Mouse (Mus musculus) brain, embryonic 14.5 days (tissue): Measurements from ENCODE around the gene Dnmt1.
"Not testable (repeated sequence)": the region's sequence is repeated elsewhere in the genome, so short reads cannot be mapped to it uniquely, and the experiment has no call there.

Experiments
- CTCF ChIP-seq: fragments of 200-500 bp; IDR thresholded peaks from 2 replicates; pipeline ENCODE4 v1.5.1; 2012; ENCODE audit warnings: inconsistent platforms, mild to moderate bottlenecking, moderate library complexity, borderline replicate concordance; ENCODE audit not compliant: insufficient read depth, insufficient read length; ENCODE audit errors: extremely low read depth
- POLR2A ChIP-seq: fragments of 200-500 bp; IDR thresholded peaks from 2 replicates; pipeline ENCODE4 v1.6.1; 2012; ENCODE audit warnings: mild to moderate bottlenecking, inconsistent platforms, borderline replicate concordance; ENCODE audit not compliant: poor library complexity, insufficient read depth, insufficient read length, severe bottlenecking; ENCODE audit errors: extremely low read depth

GRCm38 (mm10) chr9:20998337-20998736, 38.6 kb upstream of the Dnmt1 start:
- TF ChIP-seq POLR2A, result not testable (repeated sequence)
- peak; percentile 34; the same call in 1 of the 2 replicates for TF ChIP-seq CTCF
